Mouse (Mus musculus): ENCODE measurements at regions not wholly inside any gene's neighbourhood (a gene's known extent, or its start where the extent isn't known, plus 50 kb on each side); places are given as distances from the start of the nearest gene placed in this dataset.

- H3K4me1 ChIP-seq (replicated peaks; ENCODE audit: control insufficient read depth, insufficient read depth, low read length), result no peaks in the 10 kb centered on the region
- H3K4me2 ChIP-seq (ENCODE audit: low read depth, low read length), result no peak overlapping the region
- H3K9ac ChIP-seq (ENCODE audit: low read length), result no peak overlapping the region
- H3K27ac ChIP-seq (ENCODE audit: low read length), result no peak overlapping the region
- no peaks in the 10 kb centered on the region for H3K27me3 ChIP-seq (ENCODE audit: control insufficient read depth, insufficient read depth, low read depth, low read length)
- no peak overlapping the region for H3K4me3 ChIP-seq (ENCODE audit: low read length)
- no peaks in the 10 kb centered on the region for H3K9me3 ChIP-seq (ENCODE audit: control insufficient read depth, low read length)
- no peak for ATAC-seq (ENCODE audit: low read depth)
- no peaks in the 10 kb centered on the region for H3K36me3 ChIP-seq (ENCODE audit: control insufficient read depth, insufficient read depth, low read length)
These were observed 303.6 kb downstream of the Col12a1 start for GRCm38 (mm10) chr9:79414989-79415388.

GRCm38 (mm10) chr9:79430417-79430816 lies 288.2 kb downstream of the Col12a1 start:
- H3K9ac ChIP-seq (ENCODE audit: low read length), result no peak overlapping the region
- H3K4me1 ChIP-seq (replicated peaks; ENCODE audit: control insufficient read depth, insufficient read depth, low read length), result no peaks in the 10 kb centered on the region
- no peak overlapping the region for H3K4me2 ChIP-seq (ENCODE audit: low read depth, low read length)
- no peaks in the 10 kb centered on the region for H3K36me3 ChIP-seq (ENCODE audit: control insufficient read depth, insufficient read depth, low read length)
- no peak overlapping the region for H3K27ac ChIP-seq (ENCODE audit: low read length)
- no peak overlapping the region for H3K4me3 ChIP-seq (ENCODE audit: low read length)
- no peak for ATAC-seq (ENCODE audit: low read depth)
- no peaks in the 10 kb centered on the region for H3K27me3 ChIP-seq (ENCODE audit: control insufficient read depth, insufficient read depth, low read depth, low read length)
- 53% methylated on average over 1 of the region's 1 CpGs for WGBS
- H3K9me3 ChIP-seq (ENCODE audit: control insufficient read depth, low read length), result no peaks in the 10 kb centered on the region

GRCm38 (mm10) chr9:79437636-79438035 lies 281.0 kb downstream of the Col12a1 start:
- Histone ChIP-seq H3K4me1 (replicated peaks; ENCODE audit: control insufficient read depth, insufficient read depth, low read length) (no peaks in the 10 kb centered on the region), H3K4me3 (ENCODE audit: low read length) (no peak overlapping the region), H3K4me2 (ENCODE audit: low read depth, low read length) (no peak overlapping the region), H3K27me3 (ENCODE audit: control insufficient read depth, insufficient read depth, low read depth, low read length) (no peaks in the 10 kb centered on the region), H3K9ac (ENCODE audit: low read length) (no peak overlapping the region), H3K27ac (ENCODE audit: low read length) (no peak overlapping the region), H3K36me3 (ENCODE audit: control insufficient read depth, insufficient read depth, low read length) (no peaks in the 10 kb centered on the region), H3K9me3 (ENCODE audit: control insufficient read depth, low read length) (no peaks in the 10 kb centered on the region)
- whole genome bisulfite sequencing, result 81% methylated on average over 3 of the region's 3 CpGs
- no peak for ATAC-seq (ENCODE audit: low read depth)

GRCm38 (mm10) chr9:79439233-79439960 lies 279.2 kb downstream of the Col12a1 start:
- 34% methylated on average over 11 of the region's 11 CpGs for WGBS
- H3K27me3 ChIP-seq (ENCODE audit: control insufficient read depth, insufficient read depth, low read depth, low read length), result no peaks in the 10 kb centered on the region
- H3K9me3 ChIP-seq (ENCODE audit: control insufficient read depth, low read length), result no peaks in the 10 kb centered on the region
- no peaks in the 10 kb centered on the region for H3K36me3 ChIP-seq (ENCODE audit: control insufficient read depth, insufficient read depth, low read length)
- ATAC-seq (ENCODE audit: low read depth), result no peak
- H3K4me2 ChIP-seq (ENCODE audit: low read depth, low read length), result peak overlapping the region; percentile 14; the same call in 1 of the 2 replicates
- no peak overlapping the region for H3K4me3 ChIP-seq (ENCODE audit: low read length)
- H3K27ac ChIP-seq (ENCODE audit: low read length), result no peak overlapping the region
- H3K4me1 ChIP-seq (replicated peaks; ENCODE audit: control insufficient read depth, insufficient read depth, low read length), result no peaks in the 10 kb centered on the region
- no peak overlapping the region for H3K9ac ChIP-seq (ENCODE audit: low read length)

- Histone ChIP-seq H3K4me2 (ENCODE audit: low read depth, low read length) (no peak overlapping the region), H3K27ac (ENCODE audit: low read length) (no peak overlapping the region), H3K9ac (ENCODE audit: low read length) (no peak overlapping the region), H3K9me3 (ENCODE audit: control insufficient read depth, low read length) (no peaks in the 10 kb centered on the region), H3K27me3 (ENCODE audit: control insufficient read depth, insufficient read depth, low read depth, low read length) (no peaks in the 10 kb centered on the region), H3K4me3 (ENCODE audit: low read length) (no peak overlapping the region), H3K4me1 (replicated peaks; ENCODE audit: control insufficient read depth, insufficient read depth, low read length) (no peaks in the 10 kb centered on the region), H3K36me3 (ENCODE audit: control insufficient read depth, insufficient read depth, low read length) (no peaks in the 10 kb centered on the region)
- no peak for ATAC-seq (ENCODE audit: low read depth)
- WGBS, result 70% methylated on average over 3 of the region's 3 CpGs
These were observed 263.4 kb downstream of the Col12a1 start for GRCm38 (mm10) chr9:79455226-79455625.

GRCm38 (mm10) chr9:79479118-79479517 lies 239.5 kb downstream of the Col12a1 start:
- Histone ChIP-seq H3K9ac (ENCODE audit: low read length) (no peak overlapping the region), H3K27me3 (ENCODE audit: control insufficient read depth, insufficient read depth, low read depth, low read length) (no peaks in the 10 kb centered on the region), H3K4me3 (ENCODE audit: low read length) (no peak overlapping the region), H3K9me3 (ENCODE audit: control insufficient read depth, low read length) (no peaks in the 10 kb centered on the region), H3K4me1 (replicated peaks; ENCODE audit: control insufficient read depth, insufficient read depth, low read length) (no peaks in the 10 kb centered on the region), H3K4me2 (ENCODE audit: low read depth, low read length) (no peak overlapping the region), H3K36me3 (ENCODE audit: control insufficient read depth, insufficient read depth, low read length) (no peaks in the 10 kb centered on the region), H3K27ac (ENCODE audit: low read length) (no peak overlapping the region)
- 13% methylated on average over 1 of the region's 1 CpGs for WGBS
- ATAC-seq (ENCODE audit: low read depth), result no peak

GRCm38 (mm10) chr9:79500253-79500652 lies 218.4 kb downstream of the Col12a1 start:
- Histone ChIP-seq H3K9ac (ENCODE audit: low read length) (no peak overlapping the region), H3K27me3 (ENCODE audit: control insufficient read depth, insufficient read depth, low read depth, low read length) (no peaks in the 10 kb centered on the region), H3K27ac (ENCODE audit: low read length) (no peak overlapping the region), H3K36me3 (ENCODE audit: control insufficient read depth, insufficient read depth, low read length) (no peaks in the 10 kb centered on the region), H3K9me3 (ENCODE audit: control insufficient read depth, low read length) (no peaks in the 10 kb centered on the region; the same call in 1 of the 2 replicates), H3K4me2 (ENCODE audit: low read depth, low read length) (no peak overlapping the region), H3K4me1 (replicated peaks; ENCODE audit: control insufficient read depth, insufficient read depth, low read length) (no peaks in the 10 kb centered on the region), H3K4me3 (ENCODE audit: low read length) (no peak overlapping the region)
- no peak for ATAC-seq (ENCODE audit: low read depth)
- WGBS, result 57% methylated on average over 2 of the region's 2 CpGs

- Histone ChIP-seq H3K36me3 (ENCODE audit: control insufficient read depth, insufficient read depth, low read length) (no peaks in the 10 kb centered on the region), H3K4me1 (replicated peaks; ENCODE audit: control insufficient read depth, insufficient read depth, low read length) (no peaks in the 10 kb centered on the region), H3K27ac (ENCODE audit: low read length) (no peak overlapping the region), H3K9ac (ENCODE audit: low read length) (no peak overlapping the region), H3K27me3 (ENCODE audit: control insufficient read depth, insufficient read depth, low read depth, low read length) (no peaks in the 10 kb centered on the region), H3K9me3 (ENCODE audit: control insufficient read depth, low read length) (no peaks in the 10 kb centered on the region; the same call in 1 of the 2 replicates), H3K4me2 (ENCODE audit: low read depth, low read length) (no peak overlapping the region), H3K4me3 (ENCODE audit: low read length) (no peak overlapping the region)
- no peak for ATAC-seq (ENCODE audit: low read depth)
These were observed 216.6 kb downstream of the Col12a1 start for GRCm38 (mm10) chr9:79502034-79502433.

GRCm38 (mm10) chr9:79516384-79516783 lies 202.2 kb downstream of the Col12a1 start:
- Histone ChIP-seq H3K9me3 (ENCODE audit: control insufficient read depth, low read length) (no peaks in the 10 kb centered on the region), H3K27ac (ENCODE audit: low read length) (no peak overlapping the region), H3K36me3 (ENCODE audit: control insufficient read depth, insufficient read depth, low read length) (no peaks in the 10 kb centered on the region), H3K4me3 (ENCODE audit: low read length) (no peak overlapping the region), H3K27me3 (ENCODE audit: control insufficient read depth, insufficient read depth, low read depth, low read length) (no peaks in the 10 kb centered on the region), H3K9ac (ENCODE audit: low read length) (no peak overlapping the region), H3K4me1 (replicated peaks; ENCODE audit: control insufficient read depth, insufficient read depth, low read length) (peaks cover 4% of the 10 kb centered on the region; the same call in 1 of the 2 replicates), H3K4me2 (ENCODE audit: low read depth, low read length) (peak overlapping the region; percentile 35; the same call in 1 of the 2 replicates)
- 45% methylated on average over 7 of the region's 7 CpGs for WGBS
- peak; percentile 95 for ATAC-seq (ENCODE audit: low read depth)
